Mouse (Mus musculus) CH12.LX (cell line): ENCODE measurements at regions not wholly inside any gene's neighbourhood (a gene's known extent, or its start where the extent isn't known, plus 50 kb on each side); places are given as distances from the start of the nearest gene placed in this dataset.

Source experiments
- DNase-seq: peaks from one replicate; pipeline ENCODE4 v3.0.0-alpha.2; 2013; ENCODE audit errors: extremely low read depth
- H3K27ac ChIP-seq: 2 replicates; pipeline ENCODE4 v1.5.1; 2012; ENCODE audit warnings: low read depth, mild to moderate bottlenecking, control low read depth, moderate library complexity; ENCODE audit not compliant: insufficient read depth
- H3K27me3 ChIP-seq: replicated peaks from 2 replicates; pipeline ENCODE3; 2012; ENCODE audit warnings: inconsistent platforms
- H3K36me3 ChIP-seq, 2 experiments: replicated peaks in 1 of 2; 2 replicates each; pipeline versions ENCODE3 to v1.6.1; 2012; ENCODE audit warnings: inconsistent platforms in 1 of 2, low read length in 1 of 2, mild to moderate bottlenecking in 1 of 2, mixed read lengths in 1 of 2, moderate library complexity in 1 of 2; ENCODE audit not compliant: control insufficient read depth in 1 of 2, insufficient read depth in 1 of 2
- H3K4me1 ChIP-seq, 2 experiments: 2 replicates each; pipeline ENCODE4 v1.6.1; 2012; ENCODE audit warnings: inconsistent platforms in 1 of 2, moderate library complexity in 1 of 2; ENCODE audit not compliant: insufficient read depth in 2 of 2, control insufficient read depth in 1 of 2
- H3K4me2 ChIP-seq: 2 replicates; pipeline ENCODE4 v1.6.1; 2012; ENCODE audit warnings: low read depth, mild to moderate bottlenecking, control low read depth; ENCODE audit not compliant: poor library complexity, insufficient read depth, severe bottlenecking
- H3K4me3 ChIP-seq, 3 experiments: fragments of 150-350 bp in 1 of 3; sonication (generic) in 1 of 3; replicated peaks in 1 of 3; 2 replicates each; pipeline versions ENCODE3 to v1.5.1; 2011 to 2012; ENCODE audit warnings: low read depth in 2 of 3, low read length in 2 of 3, mild to moderate bottlenecking in 2 of 3, moderate library complexity in 2 of 3, control low read depth in 1 of 3, improper control_type of control experiment in 1 of 3, inconsistent platforms in 1 of 3, mixed read lengths in 1 of 3; ENCODE audit not compliant: poor library complexity in 1 of 3
- H3K79me2 ChIP-seq: replicated peaks from 2 replicates; pipeline ENCODE4 v1.6.1; 2012; ENCODE audit warnings: mild to moderate bottlenecking, moderate library complexity; ENCODE audit not compliant: control insufficient read depth, poor library complexity, insufficient read depth, severe bottlenecking; ENCODE audit errors: extremely low read depth
- H3K9ac ChIP-seq: 2 replicates; pipeline ENCODE4 v1.6.1; 2012; ENCODE audit warnings: low read depth, mild to moderate bottlenecking, control low read depth, moderate library complexity; ENCODE audit not compliant: insufficient read depth
- H3K9me3 ChIP-seq: replicated peaks from 2 replicates; pipeline ENCODE3; 2012; ENCODE audit warnings: low read length, inconsistent platforms, mixed read lengths
- CTCF ChIP-seq, 2 experiments: IDR thresholded peaks in 1 of 2; conservative IDR thresholded peaks in 1 of 2; 2 replicates each; pipeline ENCODE4 v1.5.1; 2011 to 2012; ENCODE audit warnings: low read depth in 2 of 2, low read length in 2 of 2, improper control_type of control experiment in 1 of 2, inconsistent platforms in 1 of 2, mild to moderate bottlenecking in 1 of 2, moderate library complexity in 1 of 2
- ELF1 ChIP-seq: IDR thresholded peaks from 2 replicates; pipeline ENCODE4 v1.6.1; 2014; ENCODE audit warnings: low read depth, mild to moderate bottlenecking, inconsistent platforms, low read length, improper control_type of control experiment
- EP300 ChIP-seq: IDR thresholded peaks from 2 replicates; pipeline ENCODE4 v1.6.1; 2011; ENCODE audit warnings: low read length, improper control_type of control experiment
- ETS1 ChIP-seq: conservative IDR thresholded peaks from 2 replicates; pipeline ENCODE4 v1.6.1; 2012; ENCODE audit warnings: low read depth, mild to moderate bottlenecking, inconsistent platforms, low read length, improper control_type of control experiment, moderate library complexity
- HCFC1 ChIP-seq: IDR thresholded peaks from 2 replicates; pipeline ENCODE4 v1.6.1; 2012; ENCODE audit warnings: low read depth, mild to moderate bottlenecking, inconsistent platforms, low read length, improper control_type of control experiment
- KAT2A ChIP-seq: IDR thresholded peaks from 2 replicates; pipeline ENCODE4 v1.6.1; 2012; ENCODE audit warnings: low read length, improper control_type of control experiment, inconsistent platforms; ENCODE audit not compliant: insufficient replicate concordance
- MAZ ChIP-seq: IDR thresholded peaks from 2 replicates; pipeline ENCODE4 v1.6.1; 2012; ENCODE audit warnings: low read depth, mild to moderate bottlenecking, inconsistent platforms, low read length, improper control_type of control experiment, moderate library complexity
- MEF2A ChIP-seq: IDR thresholded peaks from 2 replicates; pipeline ENCODE4 v1.6.1; 2014; ENCODE audit warnings: low read depth, mild to moderate bottlenecking, inconsistent platforms, low read length, improper control_type of control experiment, borderline replicate concordance
- MXI1 ChIP-seq: IDR thresholded peaks from 2 replicates; pipeline ENCODE4 v1.6.1; 2011; ENCODE audit warnings: mild to moderate bottlenecking, low read depth, low read length, improper control_type of control experiment
- NELFE ChIP-seq: IDR thresholded peaks from 2 replicates; pipeline ENCODE4 v1.6.1; 2011; ENCODE audit warnings: low read depth, low read length, improper control_type of control experiment
- NRF1 ChIP-seq: IDR thresholded peaks from 2 replicates; pipeline ENCODE4 v1.6.1; 2014; ENCODE audit warnings: low read depth, mild to moderate bottlenecking, inconsistent platforms, low read length, improper control_type of control experiment, moderate library complexity
- RAD21 ChIP-seq: IDR thresholded peaks from 2 replicates; pipeline ENCODE4 v1.6.1; 2011; ENCODE audit warnings: low read depth, mild to moderate bottlenecking, low read length, improper control_type of control experiment, moderate library complexity
- RCOR1 ChIP-seq: conservative IDR thresholded peaks from 2 replicates; pipeline ENCODE4 v1.6.1; 2012; ENCODE audit warnings: low read depth, mild to moderate bottlenecking, inconsistent platforms, low read length, improper control_type of control experiment
- TCF12 ChIP-seq: IDR thresholded peaks from 2 replicates; pipeline ENCODE4 v1.6.1; 2014; ENCODE audit warnings: low read depth, mild to moderate bottlenecking, inconsistent platforms, low read length, improper control_type of control experiment
- USF1 ChIP-seq: IDR thresholded peaks from 2 replicates; pipeline ENCODE4 v1.6.1; 2014; ENCODE audit warnings: low read depth, mild to moderate bottlenecking, inconsistent platforms, low read length, improper control_type of control experiment
- ZKSCAN1 ChIP-seq: IDR thresholded peaks from 2 replicates; pipeline ENCODE4 v1.6.1; 2012; ENCODE audit warnings: low read depth, inconsistent platforms, low read length, improper control_type of control experiment, borderline replicate concordance
- dilution Hi-C: fragments of 300-500 bp; cut with MboI; formaldehyde crosslinking; loops from 2 replicates; pipeline ENCODE4 v1.14.3; 2020; ENCODE audit warnings: low sequenced_read_pairs; ENCODE audit not compliant: extremely low pct_unique_long_range_greater_than_20kb, extremely low pct_ligation_motif_present
- in situ Hi-C: fragments of 300-500 bp; cut with MboI; formaldehyde crosslinking; loops from 3 replicates; pipeline ENCODE4 v1.14.3; 2019; ENCODE audit warnings: low sequenced_read_pairs, low pct_ligation_motif_present, low pct_unique_long_range_greater_than_20kb, mixed read lengths

DNA sequence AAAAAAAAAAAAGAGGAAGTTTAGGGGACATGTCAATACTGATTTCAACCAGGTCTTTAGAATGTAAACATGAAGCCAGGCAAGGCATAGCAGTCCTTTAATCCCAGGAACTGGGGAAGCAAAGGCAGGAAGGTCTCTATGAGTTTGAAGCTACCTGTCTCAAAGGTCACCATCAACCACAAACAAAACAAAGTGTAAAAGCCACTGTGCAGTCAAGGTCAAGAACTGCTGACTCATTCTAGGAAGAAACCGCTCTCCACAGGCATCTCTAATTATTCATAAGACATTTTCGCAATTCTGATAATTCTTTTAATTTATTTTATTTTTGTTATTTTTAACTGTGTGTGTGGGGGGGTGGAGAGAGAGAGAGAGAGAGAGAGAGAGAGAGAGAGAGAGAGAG lies 364.0 kb downstream of the Cntnap4 start:
- Histone ChIP-seq H3K79me2 (no peaks in the 10 kb centered on the region), H3K36me3 (no peaks in the 10 kb centered on the region), H3K9me3 (peaks cover 41% of the 10 kb centered on the region), H3K27ac (no peak overlapping the region), H3K4me3 (no peak overlapping the region), H3K9ac (no peak overlapping the region), H3K4me2 (no peak overlapping the region), H3K4me1 (no peaks in the 10 kb centered on the region), H3K27me3 (no peaks in the 10 kb centered on the region)
- dilution Hi-C loops: no loop called here
- TF ChIP-seq RAD21 (no peak), CTCF (conservative IDR thresholded peaks at IDR 0.05 in 1 of 2, IDR thresholded peaks at IDR 0.05 in 1 of 2; ENCODE audit: low read depth in 2 of 2, low read length in 2 of 2) (no peak), NRF1 (no peak), MAZ (no peak), TCF12 (no peak), MEF2A (no peak), RCOR1 (no peak), ZKSCAN1 (no peak), NELFE (no peak), EP300 (no peak), KAT2A (no peak)
- in situ Hi-C loops: no loop called here
- DNase-seq: no peak

DNA sequence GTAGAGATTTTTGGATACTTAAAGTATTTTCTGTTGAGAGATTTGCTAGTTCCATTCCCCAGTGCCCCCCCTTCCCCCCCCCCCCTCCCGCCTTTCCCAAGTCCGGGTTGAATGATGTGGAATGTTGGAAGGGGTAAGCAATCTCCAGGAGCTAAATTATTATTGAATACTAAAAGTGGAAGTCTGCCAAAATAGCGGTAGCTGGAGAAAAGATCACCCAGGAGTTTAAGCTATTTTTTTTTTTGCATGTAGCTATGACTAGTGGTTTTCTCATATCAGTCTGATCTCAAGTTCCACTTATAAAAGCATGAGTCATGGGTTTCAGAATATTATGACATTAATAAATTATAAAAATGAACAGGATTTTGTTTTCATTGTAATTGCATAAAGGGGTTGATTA lies 365.6 kb downstream of the Cntnap4 start:
- no peaks in the 10 kb centered on the region for H3K36me3 ChIP-seq
- in situ Hi-C loops: no loop called here
- no peak for TF ChIP-seq TCF12
- TF ChIP-seq RCOR1: no peak
- no peak for TF ChIP-seq EP300
- TF ChIP-seq USF1: no peak
- TF ChIP-seq ELF1: no peak
- no peak for TF ChIP-seq NRF1
- no peak for TF ChIP-seq KAT2A
- no peak for TF ChIP-seq RAD21
- TF ChIP-seq ETS1: no peak
- TF ChIP-seq MXI1: no peak
- no peak for TF ChIP-seq HCFC1
- TF ChIP-seq, all 38 proteins: peak for 0
- dilution Hi-C loops: no loop called here
- H3K27me3 ChIP-seq: no peaks in the 10 kb centered on the region
- H3K27ac ChIP-seq: no peak overlapping the region
- no peak overlapping the region for H3K4me2 ChIP-seq
- H3K4me3 ChIP-seq: no peak overlapping the region
- DNase-seq: no peak
- peaks cover 39% of the 10 kb centered on the region for H3K9me3 ChIP-seq
- H3K4me1 ChIP-seq: no peaks in the 10 kb centered on the region
- no peak overlapping the region for H3K9ac ChIP-seq
- H3K79me2 ChIP-seq: no peaks in the 10 kb centered on the region
